Mouse (Mus musculus) forebrain, embryonic 13.5 days (tissue): ENCODE data around the gene Grtp1. TPM values are rescaled to one million over a fixed set of nuclear protein-coding genes. Genes with fewer than 3 reads are reported as not detected.

ENCODE experiments used
- ATAC-seq: fragments of 200-750 bp; cut with Nextera tagmentation; 2 replicates; pipeline ENCODE4 v1.8.0; 2017
- H3K27ac ChIP-seq: fragments of 300-500 bp; sonication (generic); 2 replicates; pipeline ENCODE4 v1.5.1; 2015; ENCODE audit warnings: inconsistent platforms, mild to moderate bottlenecking, moderate library complexity
- H3K27me3 ChIP-seq: fragments of 300-500 bp; sonication (generic); 2 replicates; pipeline ENCODE4 v1.6.1; 2015; ENCODE audit warnings: mild to moderate bottlenecking, inconsistent platforms
- H3K36me3 ChIP-seq: fragments of 300-500 bp; sonication (generic); 2 replicates; pipeline ENCODE4 v1.6.1; 2015; ENCODE audit warnings: mild to moderate bottlenecking, inconsistent platforms; ENCODE audit not compliant: poor library complexity, severe bottlenecking
- H3K4me1 ChIP-seq: fragments of 300-500 bp; sonication (generic); 2 replicates; pipeline ENCODE4 v1.6.1; 2015; ENCODE audit warnings: inconsistent platforms
- H3K4me2 ChIP-seq: fragments of 300-500 bp; sonication (generic); 2 replicates; pipeline ENCODE4 v1.6.1; 2015; ENCODE audit warnings: inconsistent platforms, mild to moderate bottlenecking, moderate library complexity
- H3K4me3 ChIP-seq: fragments of 300-500 bp; sonication (generic); 2 replicates; pipeline ENCODE4 v1.5.1; 2015; ENCODE audit warnings: mild to moderate bottlenecking, inconsistent platforms
- H3K9ac ChIP-seq: fragments of 300-500 bp; sonication (generic); 2 replicates; pipeline ENCODE4 v1.6.1; 2015; ENCODE audit warnings: mild to moderate bottlenecking, inconsistent platforms
- H3K9me3 ChIP-seq: fragments of 300-500 bp; sonication (generic); replicated peaks from 2 replicates; pipeline ENCODE4 v1.6.1; 2016; ENCODE audit warnings: inconsistent platforms
- WGBS: fragments of 180-500 bp; shearing (Covaris S2); methylation state at CpG from one replicate; pipeline ENCODE4 v1.1.7; 2015; 5-methylcytosine and 5-hydroxymethylcytosine counted together
- polyA plus RNA-seq: library from polyadenylated mRNA; unstranded; fragments of >200 nt; fragmentation: Nextera tagmentation; extraction: Ambion mirVana; gene quantifications from 2 replicates; pipeline ENCODE4 v1.2.1, GENCODE M21; 2015

Gene Grtp1
- polyA plus RNA-seq, 1 experiment from 2014 or later = 23.6 TPM

GRCm38 (mm10) chr8:13180911-13181690 is 19.3 kb downstream of the Grtp1 start:
- H3K9me3 ChIP-seq = no peaks in the 10 kb centered on the region
- H3K4me3 ChIP-seq = no peak overlapping the region
- 88% methylated on average over 18 of the region's 18 CpGs for WGBS
- H3K27ac ChIP-seq = no peak overlapping the region; the same call in 1 of the 2 replicates
- no peak overlapping the region for H3K4me2 ChIP-seq
- peaks cover 49% of the 10 kb centered on the region for H3K36me3 ChIP-seq
- H3K4me1 ChIP-seq = no peaks in the 10 kb centered on the region
- no peaks in the 10 kb centered on the region for H3K27me3 ChIP-seq
- ATAC-seq = no peak
- H3K9ac ChIP-seq = no peak overlapping the region

GRCm38 (mm10) chr8:13180408-13180807 is 20.0 kb downstream of the Grtp1 start:
- Histone ChIP-seq H3K27ac (no peak overlapping the region), H3K27me3 (no peaks in the 10 kb centered on the region), H3K9ac (no peak overlapping the region), H3K36me3 (peaks cover 50% of the 10 kb centered on the region), H3K4me3 (no peak overlapping the region), H3K9me3 (no peaks in the 10 kb centered on the region), H3K4me2 (no peak overlapping the region), H3K4me1 (no peaks in the 10 kb centered on the region)
- WGBS = 87% methylated on average over 9 of the region's 9 CpGs
- no peak for ATAC-seq

- no peak for ATAC-seq
- Histone ChIP-seq H3K4me2 (no peak overlapping the region), H3K27me3 (no peaks in the 10 kb centered on the region), H3K4me1 (no peaks in the 10 kb centered on the region), H3K4me3 (no peak overlapping the region), H3K9me3 (no peaks in the 10 kb centered on the region), H3K36me3 (peaks cover 51% of the 10 kb centered on the region), H3K9ac (no peak overlapping the region), H3K27ac (no peak overlapping the region)
- WGBS = 77% methylated on average over 7 of the region's 7 CpGs
These were observed 20.5 kb downstream of the Grtp1 start for GRCm38 (mm10) chr8:13179948-13180347.

- no peak overlapping the region; the same call in 1 of the 2 replicates for H3K9ac ChIP-seq
- H3K4me3 ChIP-seq = no peak overlapping the region
- peaks cover 49% of the 10 kb centered on the region for H3K36me3 ChIP-seq
- H3K4me2 ChIP-seq = no peak overlapping the region
- no peaks in the 10 kb centered on the region for H3K9me3 ChIP-seq
- WGBS = 79% methylated on average over 6 of the region's 6 CpGs
- no peaks in the 10 kb centered on the region for H3K4me1 ChIP-seq
- H3K27me3 ChIP-seq = no peaks in the 10 kb centered on the region
- ATAC-seq = no peak
- no peak overlapping the region for H3K27ac ChIP-seq
These were observed 20.9 kb downstream of the Grtp1 start for GRCm38 (mm10) chr8:13179482-13179881.

- Histone ChIP-seq H3K9me3 (no peaks in the 10 kb centered on the region), H3K4me2 (no peak overlapping the region), H3K27ac (no peak overlapping the region), H3K4me3 (no peak overlapping the region), H3K27me3 (no peaks in the 10 kb centered on the region), H3K9ac (no peak overlapping the region), H3K4me1 (no peaks in the 10 kb centered on the region), H3K36me3 (peaks cover 58% of the 10 kb centered on the region)
- no peak for ATAC-seq
- WGBS = 95% methylated on average over 5 of the region's 5 CpGs
These were observed 22.3 kb downstream of the Grtp1 start for GRCm38 (mm10) chr8:13178137-13178536.

- WGBS = 92% methylated on average over 7 of the region's 7 CpGs
- Histone ChIP-seq H3K36me3 (peaks cover 66% of the 10 kb centered on the region), H3K27me3 (no peaks in the 10 kb centered on the region)
These were observed 23.1 kb downstream of the Grtp1 start for GRCm38 (mm10) chr8:13177173-13177852.

GRCm38 (mm10) chr8:13175650-13176049 is 24.8 kb downstream of the Grtp1 start:
- no peak overlapping the region for H3K27ac ChIP-seq
- peaks cover 83% of the 10 kb centered on the region for H3K36me3 ChIP-seq
- H3K4me1 ChIP-seq = no peaks in the 10 kb centered on the region
- no peaks in the 10 kb centered on the region for H3K27me3 ChIP-seq
- H3K4me3 ChIP-seq = no peak overlapping the region
- no peaks in the 10 kb centered on the region for H3K9me3 ChIP-seq
- no peak overlapping the region for H3K4me2 ChIP-seq
- no peak for ATAC-seq
- WGBS = 85% methylated on average over 1 of the region's 1 CpGs
- H3K9ac ChIP-seq = no peak overlapping the region

More at GRCm38 (mm10) chr8:13177173-13177852, 23.1 kb downstream of the Grtp1 start:
- ATAC-seq = no peak
- no peak overlapping the region for H3K4me2 ChIP-seq
- no peaks in the 10 kb centered on the region for H3K9me3 ChIP-seq
- H3K4me3 ChIP-seq = no peak overlapping the region
- no peaks in the 10 kb centered on the region for H3K4me1 ChIP-seq
- H3K9ac ChIP-seq = no peak overlapping the region
- H3K27ac ChIP-seq = no peak overlapping the region

- Histone ChIP-seq H3K27ac (no peak overlapping the region), H3K4me2 (no peak overlapping the region), H3K9me3 (no peaks in the 10 kb centered on the region), H3K4me1 (no peaks in the 10 kb centered on the region), H3K9ac (no peak overlapping the region), H3K4me3 (no peak overlapping the region), H3K36me3 (peaks cover 91% of the 10 kb centered on the region), H3K27me3 (no peaks in the 10 kb centered on the region)
- WGBS = 90% methylated on average over 4 of the region's 4 CpGs
- no peak for ATAC-seq
These were observed 25.6 kb downstream of the Grtp1 start for GRCm38 (mm10) chr8:13174811-13175210.

- no peaks in the 10 kb centered on the region for H3K27me3 ChIP-seq
- 91% methylated on average over 4 of the region's 4 CpGs for WGBS
- no peak overlapping the region for H3K9ac ChIP-seq
- peaks cover 97% of the 10 kb centered on the region for H3K36me3 ChIP-seq
- no peaks in the 10 kb centered on the region for H3K4me1 ChIP-seq
- H3K4me3 ChIP-seq = no peak overlapping the region
- ATAC-seq = no peak
- no peak overlapping the region for H3K4me2 ChIP-seq
- H3K27ac ChIP-seq = no peak overlapping the region
- H3K9me3 ChIP-seq = no peaks in the 10 kb centered on the region
These were observed 26.1 kb downstream of the Grtp1 start for GRCm38 (mm10) chr8:13174305-13174704.

GRCm38 (mm10) chr8:13170510-13170909 is 29.9 kb downstream of the Grtp1 start:
- Histone ChIP-seq H3K27ac (no peak overlapping the region), H3K9me3 (no peaks in the 10 kb centered on the region), H3K27me3 (no peaks in the 10 kb centered on the region), H3K9ac (no peak overlapping the region), H3K4me3 (no peak overlapping the region), H3K36me3 (peaks cover 93% of the 10 kb centered on the region), H3K4me2 (no peak overlapping the region), H3K4me1 (no peaks in the 10 kb centered on the region)
- no peak for ATAC-seq
- 65% methylated on average over 1 of the region's 1 CpGs for WGBS

- peaks cover 35% of the 10 kb centered on the region for H3K36me3 ChIP-seq
- H3K27ac ChIP-seq = no peak overlapping the region
- WGBS = 94% methylated on average over 5 of the region's 5 CpGs
- peaks cover 25% of the 10 kb centered on the region for H3K4me1 ChIP-seq
- H3K4me2 ChIP-seq = no peak overlapping the region
- H3K9me3 ChIP-seq = no peaks in the 10 kb centered on the region
- H3K9ac ChIP-seq = no peak overlapping the region
- H3K27me3 ChIP-seq = no peaks in the 10 kb centered on the region
- no peak overlapping the region for H3K4me3 ChIP-seq
- ATAC-seq = no peak
These were observed 36.1 kb downstream of the Grtp1 start for GRCm38 (mm10) chr8:13164361-13164760.

- no peak overlapping the region for H3K27ac ChIP-seq
- H3K27me3 ChIP-seq = no peaks in the 10 kb centered on the region
- peaks cover 27% of the 10 kb centered on the region for H3K36me3 ChIP-seq
- H3K9me3 ChIP-seq = no peaks in the 10 kb centered on the region
- H3K4me1 ChIP-seq = peaks cover 26% of the 10 kb centered on the region
- no peak overlapping the region for H3K9ac ChIP-seq
- ATAC-seq = no peak
- 87% methylated on average over 1 of the region's 1 CpGs for whole genome bisulfite sequencing
- no peak overlapping the region for H3K4me2 ChIP-seq
- no peak overlapping the region for H3K4me3 ChIP-seq
These were observed 36.9 kb downstream of the Grtp1 start for GRCm38 (mm10) chr8:13163563-13163962.
